8 mouse cellular contexts compared by ENCODE assay signal in genomic region chr11:119392800-119393482, GRCm38 (mm10). TPM values are rescaled to one million over a fixed set of nuclear protein-coding genes. Genes with fewer than 3 reads are reported as not detected.
DNase-seq lines count a peak whose midpoint lies in the region; TF ChIP-seq lines count a peak whose summit lies in the region.

Gene Rnf213 (plus strand): TSS chr11:119393100.

- H3K27ac ChIP-seq in MEL (ENCODE audit: control insufficient read depth, low read depth, low read length), result peak within 1 kb of the TSS; percentile 57
- no peak within 1 kb of the TSS; the same call in 1 of the 2 replicates for H3K27ac ChIP-seq in hindbrain, embryonic 10.5 days

- no peaks in the 10 kb centered on the region for H3K9me3 ChIP-seq in MEL (replicated peaks; ENCODE audit: insufficient read depth, low read length)
- no peaks in the 10 kb centered on the region for H3K9me3 ChIP-seq in hindbrain, embryonic 10.5 days

- WGBS in hindbrain, embryonic 10.5 days, result 2% methylated on average over 19 of the region's 19 CpGs

- H3K9ac ChIP-seq in MEL (ENCODE audit: control insufficient read depth, low read depth, low read length, poor library complexity, severe bottlenecking), result peak within 1 kb of the TSS; percentile 67

- peak in 2 of 3 experiments; percentile 21 to 26; a peak in 3 of 6 replicates for TF ChIP-seq CTCF in MEL (IDR thresholded peaks at IDR 0.05 in 2 of 3, conservative IDR thresholded peaks at IDR 0.05 in 1 of 3; ENCODE audit: control insufficient read depth in 1 of 3, insufficient read depth in 1 of 3, low read depth in 2 of 3, low read length in 3 of 3, poor library complexity in 1 of 3, severe bottlenecking in 1 of 3)

- TF ChIP-seq EP300 in MEL (IDR thresholded peaks at IDR 0.05; ENCODE audit: low read depth in 1 of 2, low read length in 2 of 2), result no peak

- TF ChIP-seq RAD21 in MEL (IDR thresholded peaks at IDR 0.05; ENCODE audit: low read depth, low read length), result no peak

- H3K4me3 ChIP-seq in MEL (ENCODE audit: control insufficient read depth in 1 of 2, insufficient read depth in 1 of 2, low read depth in 2 of 2, low read length in 2 of 2), result peak within 1 kb of the TSS; percentile 80 to 84
- H3K4me3 ChIP-seq in hindbrain, embryonic 10.5 days, result peak within 1 kb of the TSS; percentile 58

- H3K36me3 ChIP-seq in MEL (ENCODE audit: control insufficient read depth in 1 of 2, insufficient read depth in 2 of 2, low read length in 2 of 2), result peaks cover 0 to 5% of the 10 kb centered on the region in 2 experiments; a peak in 1 of 4 replicates
- no peaks in the 10 kb centered on the region for H3K36me3 ChIP-seq in hindbrain, embryonic 10.5 days

- peak; percentile 90 for DNase-seq in MEL (ENCODE audit: low read depth, low spot score)
- DNase-seq in c-Kit-positive CD71-negative TER-119-negative erythroid progenitor cells, embryonic 14.5 days (ENCODE audit: low read depth), result peak; percentile 69
- DNase-seq in forelimb bud, embryonic 11.5 days (ENCODE audit: low read depth, low spot score), result peak; percentile 61
- DNase-seq in hindbrain, embryonic 10.5 days (ENCODE audit: low spot score), result peak; percentile 61
- peak; percentile 28 to 47 for DNase-seq in layer of hippocampus, postnatal 10 days (ENCODE audit: low spot score in 2 of 2)
- DNase-seq in lung, postnatal 25 days (ENCODE audit: low spot score), result peak; percentile 69
- DNase-seq in ovary, postnatal 14 days (ENCODE audit: low spot score), result peak; percentile 59
- peak; percentile 76 for DNase-seq in thymus, postnatal 25 days

- TF ChIP-seq POLR2A in MEL (IDR thresholded peaks at IDR 0.05; ENCODE audit: control insufficient read depth in 1 of 2, insufficient read depth in 1 of 2, low read depth in 1 of 2, low read length in 2 of 2, poor library complexity in 1 of 2), result peak; percentile 61 to 81

- peaks cover 6 to 25% of the 10 kb centered on the region in 2 experiments for H3K4me1 ChIP-seq in MEL (ENCODE audit: control insufficient read depth in 1 of 2, insufficient read depth in 2 of 2, low read length in 2 of 2)
- H3K4me1 ChIP-seq in hindbrain, embryonic 10.5 days (replicated peaks), result peaks cover 47% of the 10 kb centered on the region

- peaks cover 5 to 6% of the 10 kb centered on the region in 2 experiments for H3K27me3 ChIP-seq in MEL (ENCODE audit: control insufficient read depth in 1 of 2, insufficient read depth in 2 of 2, low read length in 2 of 2)
- peaks cover 93% of the 10 kb centered on the region for H3K27me3 ChIP-seq in hindbrain, embryonic 10.5 days (ENCODE audit: insufficient read depth, poor library complexity, severe bottlenecking)

- H3K79me2 ChIP-seq in MEL (ENCODE audit: control insufficient read depth, insufficient read depth, low read length, poor library complexity), result no peaks in the 10 kb centered on the region; the same call in 1 of the 2 replicates

TF ChIP-seq in MEL, 35 proteins besides CTCF, POLR2A, EP300 and RAD21:
- TF ChIP-seq MAZ (IDR thresholded peaks at IDR 0.05; ENCODE audit: low read depth, low read length) (no peak), CHD2 (IDR thresholded peaks at IDR 0.05; ENCODE audit: low read length) (peak; percentile 34; the same call in 1 of the 2 replicates), MAX (IDR thresholded peaks at IDR 0.05; ENCODE audit: low read length) (peak; percentile 92), ZNF384 (IDR thresholded peaks at IDR 0.05; ENCODE audit: low read depth, low read length) (no peak), SIN3A (IDR thresholded peaks at IDR 0.05; ENCODE audit: low read length) (peak; percentile 79), ETS1 (IDR thresholded peaks at IDR 0.05; ENCODE audit: low read depth, low read length) (peak; percentile 32; the same call in 1 of the 2 replicates), JUND (IDR thresholded peaks at IDR 0.05; ENCODE audit: low read depth, low read length) (no peak), USF1 (IDR thresholded peaks at IDR 0.05; ENCODE audit: low read depth, low read length) (peak; percentile 98), NRF1 (IDR thresholded peaks at IDR 0.05; ENCODE audit: insufficient read depth, low read depth, low read length, poor library complexity, severe bottlenecking) (no peak), USF2 (IDR thresholded peaks at IDR 0.05; ENCODE audit: borderline replicate concordance in 1 of 2, insufficient read depth in 1 of 2, low read depth in 1 of 2, low read length in 2 of 2) (peak; percentile 90 to 91), SMC3 (IDR thresholded peaks at IDR 0.05; ENCODE audit: low read depth, low read length) (no peak; the same call in 1 of the 2 replicates), ELF1 (IDR thresholded peaks at IDR 0.05; ENCODE audit: low read depth, low read length) (peak; percentile 50; the same call in 1 of the 2 replicates), MAFK (IDR thresholded peaks at IDR 0.05; ENCODE audit: borderline replicate concordance, low read depth, low read length) (no peak), BHLHE40 (IDR thresholded peaks at IDR 0.05; ENCODE audit: borderline replicate concordance, low read depth, low read length) (peak; percentile 88), ZMIZ1 (IDR thresholded peaks at IDR 0.05; ENCODE audit: low read depth, low read length) (no peak), TBP (IDR thresholded peaks at IDR 0.05; ENCODE audit: low read depth, low read length) (peak; percentile 93), CHD1 (IDR thresholded peaks at IDR 0.05; ENCODE audit: low read depth, low read length) (no peak), UBTF (IDR thresholded peaks at IDR 0.05; ENCODE audit: borderline replicate concordance, insufficient read depth, low read depth, low read length) (no peak), ZC3H11A (IDR thresholded peaks at IDR 0.05; ENCODE audit: low read depth, low read length) (no peak), NELFE (IDR thresholded peaks at IDR 0.05; ENCODE audit: low read depth, low read length) (peak; percentile 77), E2F4 (IDR thresholded peaks at IDR 0.05; ENCODE audit: borderline replicate concordance, low read depth, low read length) (no peak), POLR2AphosphoS2 (IDR thresholded peaks at IDR 0.05; ENCODE audit: low read length) (no peak), MYC (IDR thresholded peaks at IDR 0.05; ENCODE audit: low read depth, low read length) (peak; percentile 62; the same call in 1 of the 2 replicates), TCF12 (IDR thresholded peaks at IDR 0.05; ENCODE audit: low read depth, low read length) (0 out of 2 replicates have a peak, but pooled peaks have one; percentile 29), MYB (IDR thresholded peaks at IDR 0.05; ENCODE audit: low read depth, low read length) (no peak), KAT2A (conservative IDR thresholded peaks at IDR 0.05; ENCODE audit: low read depth, low read length) (no peak), GATA1 (IDR thresholded peaks at IDR 0.05; ENCODE audit: low read depth, low read length) (no peak), GABPA (IDR thresholded peaks at IDR 0.05; ENCODE audit: low read depth, low read length) (no peak), HCFC1 (IDR thresholded peaks at IDR 0.05; ENCODE audit: low read depth, low read length) (peak; percentile 9; the same call in 1 of the 2 replicates), MEF2A (IDR thresholded peaks at IDR 0.05; ENCODE audit: extremely low read depth, insufficient replicate concordance, low read depth, low read length, poor library complexity, severe bottlenecking) (no peak), MXI1 (IDR thresholded peaks at IDR 0.05; ENCODE audit: low read depth, low read length) (peak; percentile 84), TAL1 (IDR thresholded peaks at IDR 0.05; ENCODE audit: low read length) (no peak), ZKSCAN1 (IDR thresholded peaks at IDR 0.05; ENCODE audit: low read depth, low read length) (no peak), RCOR1 (IDR thresholded peaks at IDR 0.05; ENCODE audit: low read depth, low read length) (no peak), POLR2AphosphoS5 (IDR thresholded peaks at IDR 0.05; ENCODE audit: borderline replicate concordance, low read depth, low read length) (no peak)
TF ChIP-seq in MEL: peak in this region for 14.

RNA-seq across cellular contexts. Expression of gene Rnf213, which starts in this region (rescaled TPM):
- 6.6 and 11.6 TPM in 2 replicates for total RNA-seq in MEL (2012; rRNA removed)
- 10 to 100 TPM in 1 of 2 experiments, not detected in 1; 10.7 TPM for polyA plus RNA-seq in MEL (2012; ENCODE audit: insufficient read depth in 1 of 2, insufficient read length in 2 of 2, low read depth in 1 of 2, low replicate concordance in 2 of 2, missing spikeins in 1 of 2)
- polyA plus RNA-seq in hindbrain, embryonic 10.5 days (2016; fragmentation: Nextera tagmentation; extraction: Ambion mirVana), result 1.5 and 1.8 TPM in 2 replicates
- 1 to 10 TPM; 3.8 TPM for total RNA-seq in layer of hippocampus, postnatal 10 days (2021)

Comparison
In these comparisons a context has a peak if more than half of its experiments do, and no peak if none do; other contexts are left out.
1. DNase-seq: peak in every context shown above with its lines; median percentile 90 in MEL; 76 in thymus, postnatal 25 days; 69 in c-Kit-positive CD71-negative TER-119-negative erythroid progenitor cells, embryonic 14.5 days; 69 in lung, postnatal 25 days; 61 in forelimb bud, embryonic 11.5 days; 61 in hindbrain, embryonic 10.5 days; 59 in ovary, postnatal 14 days; 38 in layer of hippocampus, postnatal 10 days.